Mouse (Mus musculus) embryonic facial prominence, embryonic 15.5 days (tissue): ENCODE data around the gene Rabif. TPM values are rescaled to one million over a fixed set of nuclear protein-coding genes. Genes with fewer than 3 reads are reported as not detected.
"Not testable (repeated sequence)": the region's sequence is repeated elsewhere in the genome, so short reads cannot be mapped to it uniquely, and the experiment has no call there.

Experiments used
- ATAC-seq: fragments of 200-750 bp; cut with Nextera tagmentation; 2 replicates; pipeline ENCODE4 v1.8.0; 2017; ENCODE audit warnings: low read depth, moderate TSS enrichment; ENCODE audit not compliant: insufficient number of reproducible peaks, low FRiP score, low TSS enrichment
- H3K27ac ChIP-seq: fragments of 300-500 bp; sonication (generic); replicated peaks from 2 replicates; pipeline ENCODE4 v1.5.1; 2015; ENCODE audit warnings: mild to moderate bottlenecking, inconsistent platforms
- H3K27me3 ChIP-seq: fragments of 300-500 bp; sonication (generic); 2 replicates; pipeline ENCODE4 v1.6.1; 2015; ENCODE audit warnings: inconsistent platforms
- H3K36me3 ChIP-seq: fragments of 300-500 bp; sonication (generic); 2 replicates; pipeline ENCODE4 v1.6.1; 2015; ENCODE audit warnings: mild to moderate bottlenecking, inconsistent platforms
- H3K4me1 ChIP-seq: fragments of 300-500 bp; sonication (generic); 2 replicates; pipeline ENCODE4 v1.6.1; 2015; ENCODE audit warnings: inconsistent platforms
- H3K4me2 ChIP-seq: fragments of 300-500 bp; sonication (generic); replicated peaks from 2 replicates; pipeline ENCODE4 v1.6.1; 2015; ENCODE audit warnings: mild to moderate bottlenecking, inconsistent platforms
- H3K4me3 ChIP-seq: fragments of 300-500 bp; sonication (generic); replicated peaks from 2 replicates; pipeline ENCODE4 v1.5.1; 2015; ENCODE audit warnings: mild to moderate bottlenecking, inconsistent platforms
- H3K9ac ChIP-seq: fragments of 300-500 bp; sonication (generic); 2 replicates; pipeline ENCODE4 v1.6.1; 2015; ENCODE audit warnings: inconsistent platforms
- H3K9me3 ChIP-seq: fragments of 300-500 bp; sonication (generic); replicated peaks from 2 replicates; pipeline ENCODE4 v1.6.1; 2016; ENCODE audit warnings: inconsistent platforms
- WGBS: fragments of 180-500 bp; shearing (Covaris S2); methylation state at CpG from one replicate; pipeline ENCODE4 v1.1.7; 2015; 5-methylcytosine and 5-hydroxymethylcytosine counted together
- polyA plus RNA-seq: library from polyadenylated mRNA; unstranded; fragments of >200 nt; fragmentation: Nextera tagmentation; extraction: Ambion mirVana; gene quantifications from 2 replicates; pipeline ENCODE4 v1.2.1, GENCODE M21; 2015

Gene Rabif
- polyA plus RNA-seq = 41.0 and 41.4 TPM in 2 replicates

DNA sequence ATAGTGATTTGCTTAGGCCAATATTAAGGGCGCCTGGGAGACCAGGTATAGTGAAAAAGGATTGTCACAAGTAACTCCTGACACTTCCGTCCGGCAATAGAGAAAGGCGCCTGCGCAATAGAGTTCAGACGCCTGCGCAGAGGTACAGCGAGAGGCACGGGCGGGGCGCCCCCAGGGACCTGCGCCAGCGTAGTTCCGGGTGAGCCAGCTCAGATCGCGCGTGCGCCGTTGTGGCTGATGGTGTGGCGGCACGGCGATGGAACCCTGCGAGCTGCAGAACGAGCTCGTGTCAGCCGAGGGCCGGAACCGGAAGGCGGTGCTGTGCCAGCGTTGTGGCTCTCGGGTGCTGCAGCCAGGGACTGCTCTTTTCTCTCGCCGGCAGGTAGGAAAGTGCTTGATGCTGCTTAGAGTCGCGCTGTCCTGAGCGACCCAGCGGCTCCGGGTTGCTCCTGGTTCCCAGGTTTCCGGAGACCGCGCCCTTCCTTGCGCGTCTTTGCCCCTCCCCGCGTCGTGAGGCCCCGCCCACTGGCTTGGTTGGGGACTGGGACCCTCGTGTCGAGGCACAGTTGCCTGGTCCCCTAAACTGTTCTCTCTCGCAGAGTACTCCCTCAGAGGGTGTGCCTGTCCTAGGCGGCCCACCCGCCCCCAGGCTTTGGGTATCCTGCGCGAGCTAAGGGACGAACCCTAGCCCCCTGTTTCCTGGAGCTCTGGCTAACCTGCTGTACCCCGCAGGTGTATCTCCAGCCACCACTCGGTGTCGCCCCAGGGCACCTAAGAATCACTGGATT lies at the start of gene Rabif:
Gene Rabif, plus strand, starts transcription at position 221 of the 788 bp plus-strand sequence.
- under 1% methylated on average over 55 of the region's 58 CpGs for WGBS
- H3K27me3 ChIP-seq = no peaks in the 10 kb centered on the region

DNA sequence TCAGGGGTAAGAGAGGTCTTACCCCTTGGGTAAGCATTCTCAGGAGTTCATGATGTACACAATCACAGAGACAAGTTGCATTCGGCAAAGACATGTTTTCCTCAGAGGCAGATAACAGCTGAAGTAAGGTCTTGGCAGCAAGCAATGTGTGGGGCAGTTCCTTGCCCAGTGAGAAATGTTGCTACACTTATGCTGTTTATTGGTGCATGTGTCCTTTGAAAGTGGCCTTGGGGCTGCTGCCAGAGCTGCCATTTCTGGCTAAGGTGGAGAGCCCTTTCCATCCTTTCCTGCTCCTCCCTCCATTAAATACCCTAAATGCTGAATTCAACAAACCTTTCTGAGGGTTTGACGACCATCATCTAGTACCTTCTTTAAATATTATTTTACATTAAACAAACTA lies 49.0 kb upstream of the Rabif start:
- Histone ChIP-seq H3K9me3 (no peaks in the 10 kb centered on the region), H3K4me1 (no peaks in the 10 kb centered on the region), H3K4me3 (no peak overlapping the region), H3K36me3 (no peaks in the 10 kb centered on the region), H3K27ac (no peak overlapping the region), H3K9ac (no peak overlapping the region), H3K27me3 (no peaks in the 10 kb centered on the region), H3K4me2 (no peak overlapping the region)
- WGBS = 81% methylated on average over 2 of the region's 2 CpGs
- ATAC-seq = no peak

More for the DNA sequence above, at the start of gene Rabif:
- H3K9me3 ChIP-seq = no peaks in the 10 kb centered on the region
- peak within 1 kb of the TSS; percentile 62 for H3K9ac ChIP-seq
- H3K4me3 ChIP-seq = peak within 1 kb of the TSS; percentile 80
- H3K4me2 ChIP-seq = peak within 1 kb of the TSS; percentile 66
- peak; percentile 98 for ATAC-seq
- peaks cover 15% of the 10 kb centered on the region; the same call in 1 of the 2 replicates for H3K36me3 ChIP-seq
- peak within 1 kb of the TSS; percentile 98 for H3K27ac ChIP-seq
- peaks cover 6% of the 10 kb centered on the region for H3K4me1 ChIP-seq

- H3K9ac ChIP-seq, H3K4me1 ChIP-seq, H3K27me3 ChIP-seq, H3K4me3 ChIP-seq, ATAC-seq, H3K4me2 ChIP-seq, H3K27ac ChIP-seq, H3K9me3 ChIP-seq, H3K36me3 ChIP-seq: not testable (repeated sequence)
- 72% methylated on average over 3 of the region's 3 CpGs for WGBS
Observed at GRCm38 (mm10) chr1:134448537-134448936, 45.9 kb upstream of the Rabif start.

GRCm38 (mm10) chr1:134450201-134450600 lies 44.2 kb upstream of the Rabif start:
- no peak for ATAC-seq
- 81% methylated on average over 4 of the region's 4 CpGs for WGBS

DNA sequence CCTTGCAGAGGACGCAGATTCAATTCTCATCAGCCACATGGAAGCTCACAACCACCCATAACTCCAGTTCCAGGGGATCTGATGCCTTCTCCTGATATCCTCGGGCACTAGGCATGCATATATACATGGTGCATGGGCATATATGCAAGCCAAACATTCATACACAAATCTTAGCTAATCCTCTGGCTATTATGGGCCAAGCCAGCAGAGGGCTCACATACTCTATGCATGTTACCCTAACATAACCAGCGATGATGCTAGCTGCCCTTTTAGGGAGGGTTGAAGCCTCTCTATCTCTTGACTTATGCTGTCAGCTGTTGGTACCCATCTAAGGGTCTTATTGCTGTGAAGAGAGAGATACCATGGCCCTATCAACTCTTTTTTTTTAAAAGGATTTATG lies 43.5 kb upstream of the Rabif start:
- Histone ChIP-seq H3K36me3 (no peaks in the 10 kb centered on the region), H3K9ac (no peak overlapping the region), H3K4me2 (no peak overlapping the region), H3K27ac (no peak overlapping the region), H3K4me1 (peaks cover 6% of the 10 kb centered on the region), H3K9me3 (no peaks in the 10 kb centered on the region), H3K27me3 (no peaks in the 10 kb centered on the region), H3K4me3 (no peak overlapping the region)
- 40% methylated on average over 3 of the region's 3 CpGs for WGBS
- ATAC-seq = no peak

More at GRCm38 (mm10) chr1:134450201-134450600, 44.2 kb upstream of the Rabif start:
- no peak overlapping the region for H3K4me3 ChIP-seq
- H3K36me3 ChIP-seq = no peaks in the 10 kb centered on the region
- no peaks in the 10 kb centered on the region for H3K27me3 ChIP-seq
- no peaks in the 10 kb centered on the region for H3K9me3 ChIP-seq
- no peak overlapping the region for H3K4me2 ChIP-seq
- H3K4me1 ChIP-seq = 0 out of 2 replicates have a peak, but pooled peaks cover 5% of the 10 kb centered on the region
- no peak overlapping the region for H3K9ac ChIP-seq
- no peak overlapping the region for H3K27ac ChIP-seq

GRCm38 (mm10) chr1:134454904-134455824 lies 39.3 kb upstream of the Rabif start, which contains the start of gene Klhl12:
Gene Klhl12, plus strand, starts transcription at chr1:134455531.
- peaks cover 13% of the 10 kb centered on the region for H3K4me1 ChIP-seq
- ATAC-seq = peak; percentile 95
- H3K4me2 ChIP-seq = peak within 1 kb of the TSS; percentile 82
- H3K36me3 ChIP-seq = peaks cover 17% of the 10 kb centered on the region
- H3K9me3 ChIP-seq = no peaks in the 10 kb centered on the region
- peak within 1 kb of the TSS; percentile 82 for H3K27ac ChIP-seq
- peak within 1 kb of the TSS; percentile 97 for H3K4me3 ChIP-seq
- H3K27me3 ChIP-seq = no peaks in the 10 kb centered on the region
- WGBS = under 1% methylated on average over 60 of the region's 61 CpGs
- peak within 1 kb of the TSS; percentile 87 for H3K9ac ChIP-seq

DNA sequence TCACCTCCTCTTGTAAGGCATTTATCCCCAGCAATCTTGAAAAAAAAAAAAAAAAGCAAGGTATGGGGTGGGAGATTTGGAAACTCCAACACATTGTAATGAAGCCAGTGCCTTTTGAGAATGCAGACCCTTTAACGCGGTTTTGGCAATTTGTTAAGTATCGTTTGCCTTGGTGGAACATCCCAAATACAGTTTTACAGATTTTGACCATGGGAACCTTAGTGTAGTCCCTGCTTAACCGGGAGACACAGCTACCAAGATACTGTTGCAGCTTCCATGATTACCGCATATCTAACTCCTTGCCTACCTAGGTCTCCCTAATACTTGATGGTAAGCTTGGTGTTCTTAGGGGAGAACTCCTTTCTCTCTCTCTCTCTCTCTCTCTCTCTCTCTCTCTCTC lies 38.4 kb upstream of the Rabif start:
- peaks cover 24% of the 10 kb centered on the region for H3K36me3 ChIP-seq
- H3K27me3 ChIP-seq = no peaks in the 10 kb centered on the region
- H3K4me2 ChIP-seq = peak overlapping the region; percentile 82
- peaks cover 13% of the 10 kb centered on the region for H3K4me1 ChIP-seq
- ATAC-seq = no peak
- H3K9me3 ChIP-seq = no peaks in the 10 kb centered on the region
- peak overlapping the region; percentile 87 for H3K9ac ChIP-seq
- H3K27ac ChIP-seq = no peak overlapping the region
- H3K4me3 ChIP-seq = peak overlapping the region; percentile 97
- 15% methylated on average over 5 of the region's 5 CpGs for WGBS

- Histone ChIP-seq H3K4me3 (no peak overlapping the region), H3K27ac (no peak overlapping the region), H3K4me2 (no peak overlapping the region), H3K4me1 (peaks cover 13% of the 10 kb centered on the region), H3K9ac (no peak overlapping the region), H3K9me3 (no peaks in the 10 kb centered on the region), H3K27me3 (no peaks in the 10 kb centered on the region), H3K36me3 (peaks cover 36% of the 10 kb centered on the region)
- ATAC-seq = no peak
- 89% methylated on average over 7 of the region's 7 CpGs for WGBS
Observed at GRCm38 (mm10) chr1:134458139-134458727, 36.2 kb upstream of the Rabif start.

GRCm38 (mm10) chr1:134460294-134461284 lies 33.9 kb upstream of the Rabif start:
- H3K9ac ChIP-seq = no peak overlapping the region
- peaks cover 8% of the 10 kb centered on the region for H3K4me1 ChIP-seq
- H3K4me2 ChIP-seq = no peak overlapping the region
- no peak overlapping the region for H3K27ac ChIP-seq
- peaks cover 47% of the 10 kb centered on the region for H3K36me3 ChIP-seq
- H3K27me3 ChIP-seq = no peaks in the 10 kb centered on the region
- H3K4me3 ChIP-seq = no peak overlapping the region
- ATAC-seq = no peak
- H3K9me3 ChIP-seq = no peaks in the 10 kb centered on the region
- WGBS = 88% methylated on average over 1 of the region's 1 CpGs

DNA sequence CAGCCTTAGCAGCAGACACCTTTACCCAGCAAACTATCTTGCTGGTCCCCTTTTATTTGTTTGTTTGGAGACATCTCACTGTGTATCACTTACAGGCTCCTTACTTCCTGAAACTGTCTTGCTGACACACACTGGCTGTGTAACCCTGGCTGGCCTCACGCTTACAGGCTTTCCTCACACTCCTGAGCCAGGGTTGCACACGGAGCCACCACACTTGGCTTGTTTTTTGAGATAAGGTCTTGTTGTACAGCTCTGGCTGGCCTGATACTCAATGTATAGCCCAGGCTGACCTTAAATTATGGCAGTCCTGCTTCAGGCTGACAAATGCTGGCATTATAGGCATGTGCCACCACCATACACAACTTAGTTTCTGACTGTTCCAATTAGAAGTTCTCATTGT lies 9.8 kb upstream of the Rabif start:
- H3K27me3 ChIP-seq = no peaks in the 10 kb centered on the region
- H3K4me3 ChIP-seq = no peak overlapping the region
- no peaks in the 10 kb centered on the region for H3K4me1 ChIP-seq
- no peak overlapping the region for H3K9ac ChIP-seq
- H3K4me2 ChIP-seq = no peak overlapping the region
- H3K9me3 ChIP-seq = no peaks in the 10 kb centered on the region
- H3K36me3 ChIP-seq = peaks cover 54% of the 10 kb centered on the region
- ATAC-seq = no peak
- 89% methylated on average over 2 of the region's 2 CpGs for WGBS
- no peak overlapping the region for H3K27ac ChIP-seq
